Mouse (Mus musculus) embryonic facial prominence, embryonic 14.5 days (tissue): ENCODE data around the gene Otop2. TPM values are rescaled to one million over a fixed set of nuclear protein-coding genes. Genes with fewer than 3 reads are reported as not detected.
A peak's percentile ranks its signal among the peaks of the same experiment; 100 is the strongest.

Experiments used
- ATAC-seq: fragments of 200-750 bp; cut with Nextera tagmentation; 2 replicates; pipeline ENCODE4 v1.8.0; 2017; ENCODE audit warnings: low read depth, moderate number of reproducible peaks, moderate TSS enrichment
- DNase-seq: peaks from one replicate; pipeline ENCODE4 v3.0.0-alpha.2; 2015; ENCODE audit warnings: low spot score
- H3K27ac ChIP-seq: fragments of 300-500 bp; sonication (generic); replicated peaks from 2 replicates; pipeline ENCODE4 v1.5.1; 2014; ENCODE audit warnings: low read depth, mild to moderate bottlenecking, low read length, moderate library complexity
- H3K27me3 ChIP-seq: fragments of 300-500 bp; sonication (generic); replicated peaks from 2 replicates; pipeline ENCODE4 v1.6.1; 2014; ENCODE audit warnings: low read length; ENCODE audit not compliant: control insufficient read depth, insufficient read depth
- H3K36me3 ChIP-seq: fragments of 300-500 bp; sonication (generic); 2 replicates; pipeline ENCODE4 v1.6.1; 2014; ENCODE audit warnings: low read length, mixed read lengths; ENCODE audit not compliant: control insufficient read depth, insufficient read depth
- H3K4me1 ChIP-seq: fragments of 300-500 bp; sonication (generic); 2 replicates; pipeline ENCODE4 v1.6.1; 2014; ENCODE audit warnings: antibody characterized with exemption, low read length; ENCODE audit not compliant: control insufficient read depth, insufficient read depth
- H3K4me2 ChIP-seq: fragments of 300-500 bp; sonication (generic); 2 replicates; pipeline ENCODE4 v1.6.1; 2014; ENCODE audit warnings: low read depth, mild to moderate bottlenecking, low read length, moderate library complexity, mixed read lengths
- H3K4me3 ChIP-seq: fragments of 300-500 bp; sonication (generic); 2 replicates; pipeline ENCODE4 v1.5.1; 2014; ENCODE audit warnings: low read depth, mild to moderate bottlenecking, low read length
- H3K9ac ChIP-seq: fragments of 300-500 bp; sonication (generic); 2 replicates; pipeline ENCODE4 v1.6.1; 2014; ENCODE audit warnings: low read depth, mild to moderate bottlenecking, low read length, moderate library complexity, mixed read lengths
- H3K9me3 ChIP-seq: fragments of 300-500 bp; sonication (generic); 2 replicates; pipeline ENCODE4 v1.6.1; 2016; ENCODE audit warnings: low read length; ENCODE audit not compliant: control insufficient read depth
- WGBS: fragments of 180-500 bp; shearing (Covaris S2); extraction: QIAGEN DNeasy Blood & Tissue Kit; methylation state at CpG from one replicate; pipeline ENCODE4 v1.1.7; 2014; 5-methylcytosine and 5-hydroxymethylcytosine counted together
- polyA plus RNA-seq: library from polyadenylated mRNA; unstranded; fragments of >200 nt; fragmentation: Nextera tagmentation; extraction: Ambion mirVana; gene quantifications from 2 replicates; pipeline ENCODE4 v1.2.1, GENCODE M21; 2014

Otop2 gene
- polyA plus RNA-seq, 1 experiment from 2014 or later = not detected

GRCm38 (mm10) chr11:115273735-115274134 lies 33.2 kb upstream of the Otop2 start:
- Histone ChIP-seq H3K4me1 (peaks cover 15% of the 10 kb centered on the region), H3K36me3 (peaks cover 9% of the 10 kb centered on the region; the same call in 1 of the 2 replicates), H3K4me2 (no peak overlapping the region), H3K4me3 (no peak overlapping the region), H3K27me3 (peaks cover 2% of the 10 kb centered on the region), H3K9ac (no peak overlapping the region), H3K9me3 (no peaks in the 10 kb centered on the region), H3K27ac (no peak overlapping the region)
- ATAC-seq = no peak
- 50% methylated on average over 7 of the region's 7 CpGs for WGBS
- no peak for DNase-seq

GRCm38 (mm10) chr11:115274178-115274577 lies 32.8 kb upstream of the Otop2 start:
- H3K4me2 ChIP-seq = no peak overlapping the region
- H3K4me3 ChIP-seq = no peak overlapping the region
- peaks cover 5% of the 10 kb centered on the region; the same call in 1 of the 2 replicates for H3K36me3 ChIP-seq
- ATAC-seq (no peak), DNase-seq (no peak)
- H3K27ac ChIP-seq = no peak overlapping the region
- peaks cover 15% of the 10 kb centered on the region for H3K4me1 ChIP-seq
- H3K27me3 ChIP-seq = no peaks in the 10 kb centered on the region
- no peaks in the 10 kb centered on the region for H3K9me3 ChIP-seq
- no peak overlapping the region for H3K9ac ChIP-seq
- WGBS = 79% methylated on average over 7 of the region's 7 CpGs

GRCm38 (mm10) chr11:115274771-115275170 lies 32.2 kb upstream of the Otop2 start:
- H3K4me2 ChIP-seq = no peak overlapping the region
- H3K27ac ChIP-seq = no peak overlapping the region
- no peak overlapping the region for H3K4me3 ChIP-seq
- no peak for ATAC-seq
- H3K36me3 ChIP-seq = no peaks in the 10 kb centered on the region
- peaks cover 15% of the 10 kb centered on the region for H3K4me1 ChIP-seq
- H3K9ac ChIP-seq = no peak overlapping the region
- H3K27me3 ChIP-seq = no peaks in the 10 kb centered on the region
- DNase-seq = no peak
- WGBS = 90% methylated on average over 6 of the region's 6 CpGs
- H3K9me3 ChIP-seq = no peaks in the 10 kb centered on the region

- peaks cover 15% of the 10 kb centered on the region for H3K4me1 ChIP-seq
- 0 out of 2 replicates have a peak overlapping the region, but pooled peaks have one; percentile 76 for H3K9ac ChIP-seq
- DNase-seq (no peak), ATAC-seq (no peak)
- no peak overlapping the region for H3K4me3 ChIP-seq
- no peaks in the 10 kb centered on the region for H3K27me3 ChIP-seq
- no peaks in the 10 kb centered on the region for H3K9me3 ChIP-seq
- no peaks in the 10 kb centered on the region for H3K36me3 ChIP-seq
- H3K4me2 ChIP-seq = 0 out of 2 replicates have a peak overlapping the region, but pooled peaks have one; percentile 80
- 78% methylated on average over 6 of the region's 6 CpGs for WGBS
- H3K27ac ChIP-seq = no peak overlapping the region
These were observed 31.5 kb upstream of the Otop2 start for GRCm38 (mm10) chr11:115275509-115275908.

- 53% methylated on average over 3 of the region's 3 CpGs for WGBS
- no peak for ATAC-seq
- H3K27ac ChIP-seq = no peak overlapping the region
- peak overlapping the region; percentile 80 for H3K4me2 ChIP-seq
- H3K27me3 ChIP-seq = no peaks in the 10 kb centered on the region
- no peak for DNase-seq
- peaks cover 15% of the 10 kb centered on the region for H3K4me1 ChIP-seq
- H3K4me3 ChIP-seq = peak overlapping the region; percentile 60
- no peaks in the 10 kb centered on the region for H3K9me3 ChIP-seq
- peak overlapping the region; percentile 76; the same call in 1 of the 2 replicates for H3K9ac ChIP-seq
- H3K36me3 ChIP-seq = no peaks in the 10 kb centered on the region
These were observed 31.0 kb upstream of the Otop2 start for GRCm38 (mm10) chr11:115275954-115276353.

- no peaks in the 10 kb centered on the region for H3K36me3 ChIP-seq
- no peaks in the 10 kb centered on the region for H3K27me3 ChIP-seq
- peak within 1 kb of the TSS; percentile 60 for H3K4me3 ChIP-seq
- H3K9me3 ChIP-seq = no peaks in the 10 kb centered on the region
- H3K27ac ChIP-seq = peak within 1 kb of the TSS; percentile 85
- under 1% methylated on average over 42 of the region's 42 CpGs for WGBS
- H3K4me2 ChIP-seq = peak within 1 kb of the TSS; percentile 80
- H3K4me1 ChIP-seq = peaks cover 15% of the 10 kb centered on the region
- peak within 1 kb of the TSS; percentile 76 for H3K9ac ChIP-seq
- DNase-seq (peak; percentile 100), ATAC-seq (peak; percentile 97)
These were observed 30.0 kb upstream of the Otop2 start, which contains the start of gene Fdxr for GRCm38 (mm10) chr11:115276780-115277603. Fdxr (minus strand) TSS chr11:115277050.

GRCm38 (mm10) chr11:115277604-115277975 lies 29.4 kb upstream of the Otop2 start:
- H3K9me3 ChIP-seq = no peaks in the 10 kb centered on the region
- DNase-seq = no peak
- H3K4me2 ChIP-seq = peak overlapping the region; percentile 71
- H3K9ac ChIP-seq = peak overlapping the region; percentile 72
- H3K4me1 ChIP-seq = peaks cover 15% of the 10 kb centered on the region
- 17% methylated on average over 7 of the region's 7 CpGs for WGBS
- peak overlapping the region; percentile 60 for H3K4me3 ChIP-seq
- no peaks in the 10 kb centered on the region for H3K27me3 ChIP-seq
- H3K36me3 ChIP-seq = no peaks in the 10 kb centered on the region
- peak overlapping the region; percentile 85 for H3K27ac ChIP-seq
- no peak for ATAC-seq

GRCm38 (mm10) chr11:115278176-115278575 lies 28.8 kb upstream of the Otop2 start:
- H3K4me1 ChIP-seq = peaks cover 15% of the 10 kb centered on the region
- H3K4me3 ChIP-seq = 0 out of 2 replicates have a peak overlapping the region, but pooled peaks have one; percentile 60
- H3K36me3 ChIP-seq = no peaks in the 10 kb centered on the region
- no peak for ATAC-seq
- WGBS = 75% methylated on average over 6 of the region's 6 CpGs
- H3K9ac ChIP-seq = 0 out of 2 replicates have a peak overlapping the region, but pooled peaks have one; percentile 72
- H3K27ac ChIP-seq = no peak overlapping the region
- DNase-seq = no peak
- peak overlapping the region; percentile 71 for H3K4me2 ChIP-seq
- H3K27me3 ChIP-seq = no peaks in the 10 kb centered on the region
- H3K9me3 ChIP-seq = no peaks in the 10 kb centered on the region
